Mouse (Mus musculus) embryonic facial prominence, embryonic 14.5 days (tissue): Measurements from ENCODE around the gene Cdc37l1. TPM values are rescaled to one million over a fixed set of nuclear protein-coding genes. Genes with fewer than 3 reads are reported as not detected.
A peak's percentile ranks its signal among the peaks of the same experiment; 100 is the strongest.

ENCODE experiments used
- ATAC-seq: fragments of 200-750 bp; cut with Nextera tagmentation; 2 replicates; pipeline ENCODE4 v1.8.0; 2017; ENCODE audit warnings: low read depth, moderate number of reproducible peaks, moderate TSS enrichment
- DNase-seq: peaks from one replicate; pipeline ENCODE4 v3.0.0-alpha.2; 2015; ENCODE audit warnings: low spot score
- H3K27ac ChIP-seq: fragments of 300-500 bp; sonication (generic); replicated peaks from 2 replicates; pipeline ENCODE4 v1.5.1; 2014; ENCODE audit warnings: low read depth, mild to moderate bottlenecking, low read length, moderate library complexity
- H3K27me3 ChIP-seq: fragments of 300-500 bp; sonication (generic); replicated peaks from 2 replicates; pipeline ENCODE4 v1.6.1; 2014; ENCODE audit warnings: low read length; ENCODE audit not compliant: control insufficient read depth, insufficient read depth
- H3K36me3 ChIP-seq: fragments of 300-500 bp; sonication (generic); 2 replicates; pipeline ENCODE4 v1.6.1; 2014; ENCODE audit warnings: low read length, mixed read lengths; ENCODE audit not compliant: control insufficient read depth, insufficient read depth
- H3K4me1 ChIP-seq: fragments of 300-500 bp; sonication (generic); 2 replicates; pipeline ENCODE4 v1.6.1; 2014; ENCODE audit warnings: antibody characterized with exemption, low read length; ENCODE audit not compliant: control insufficient read depth, insufficient read depth
- H3K4me2 ChIP-seq: fragments of 300-500 bp; sonication (generic); 2 replicates; pipeline ENCODE4 v1.6.1; 2014; ENCODE audit warnings: low read depth, mild to moderate bottlenecking, low read length, moderate library complexity, mixed read lengths
- H3K4me3 ChIP-seq: fragments of 300-500 bp; sonication (generic); 2 replicates; pipeline ENCODE4 v1.5.1; 2014; ENCODE audit warnings: low read depth, mild to moderate bottlenecking, low read length
- H3K9ac ChIP-seq: fragments of 300-500 bp; sonication (generic); 2 replicates; pipeline ENCODE4 v1.6.1; 2014; ENCODE audit warnings: low read depth, mild to moderate bottlenecking, low read length, moderate library complexity, mixed read lengths
- H3K9me3 ChIP-seq: fragments of 300-500 bp; sonication (generic); 2 replicates; pipeline ENCODE4 v1.6.1; 2016; ENCODE audit warnings: low read length; ENCODE audit not compliant: control insufficient read depth
- WGBS: fragments of 180-500 bp; shearing (Covaris S2); extraction: QIAGEN DNeasy Blood & Tissue Kit; methylation state at CpG from one replicate; pipeline ENCODE4 v1.1.7; 2014; 5-methylcytosine and 5-hydroxymethylcytosine counted together
- polyA plus RNA-seq: library from polyadenylated mRNA; unstranded; fragments of >200 nt; fragmentation: Nextera tagmentation; extraction: Ambion mirVana; gene quantifications from 2 replicates; pipeline ENCODE4 v1.2.1, GENCODE M21; 2014

The Cdc37l1 gene
- polyA plus RNA-seq, 1 experiment from 2014 or later: 35.8 TPM

GRCm38 (mm10) chr19:29045956-29046650, 56.0 kb downstream of the Cdc37l1 start:
- DNase-seq (peak; percentile 56), ATAC-seq (peak; percentile 37; the same call in 1 of the 2 replicates)
- WGBS: 20% methylated on average over 15 of the region's 15 CpGs
- H3K9me3 ChIP-seq: no peaks in the 10 kb centered on the region
- H3K9ac ChIP-seq: no peak overlapping the region; the same call in 1 of the 2 replicates
- H3K4me3 ChIP-seq: peak overlapping the region; percentile 69
- H3K27ac ChIP-seq: peak overlapping the region; percentile 86
- no peaks in the 10 kb centered on the region for H3K36me3 ChIP-seq
- peaks cover 9% of the 10 kb centered on the region; the same call in 1 of the 2 replicates for H3K4me1 ChIP-seq
- H3K27me3 ChIP-seq: no peaks in the 10 kb centered on the region
- peak overlapping the region; percentile 56 for H3K4me2 ChIP-seq

- no peaks in the 10 kb centered on the region for H3K36me3 ChIP-seq
- peak; percentile 9 for DNase-seq
These were observed 56.8 kb downstream of the Cdc37l1 start for GRCm38 (mm10) chr19:29046961-29047333.

GRCm38 (mm10) chr19:29047334-29048170, 57.4 kb downstream of the Cdc37l1 start, which contains the start of gene Ak3:
Ak3 (minus strand) TSS chr19:29047961.
- Histone ChIP-seq H3K4me2 (peak within 1 kb of the TSS; percentile 56), H3K9ac (peak within 1 kb of the TSS; percentile 79), H3K4me3 (peak within 1 kb of the TSS; percentile 69), H3K9me3 (no peaks in the 10 kb centered on the region), H3K27me3 (no peaks in the 10 kb centered on the region), H3K36me3 (no peaks in the 10 kb centered on the region), H3K27ac (peak within 1 kb of the TSS; percentile 86), H3K4me1 (peaks cover 9% of the 10 kb centered on the region; the same call in 1 of the 2 replicates)
- DNase-seq (peak; percentile 81), ATAC-seq (peak; percentile 90)
- WGBS: 0% methylated on average over 42 of the region's 68 CpGs

More at GRCm38 (mm10) chr19:29046961-29047333, 56.8 kb downstream of the Cdc37l1 start:
- peak overlapping the region; percentile 56 for H3K4me2 ChIP-seq
- H3K27ac ChIP-seq: peak overlapping the region; percentile 86
- peak overlapping the region; percentile 79 for H3K9ac ChIP-seq
- WGBS: 21% methylated on average over 4 of the region's 4 CpGs
- H3K9me3 ChIP-seq: no peaks in the 10 kb centered on the region
- H3K4me1 ChIP-seq: peaks cover 9% of the 10 kb centered on the region; the same call in 1 of the 2 replicates
- H3K27me3 ChIP-seq: no peaks in the 10 kb centered on the region
- no peak for ATAC-seq
- H3K4me3 ChIP-seq: peak overlapping the region; percentile 69

- H3K27ac ChIP-seq: no peak overlapping the region
- 67% methylated on average over 12 of the region's 12 CpGs for WGBS
- ATAC-seq: no peak
These were observed 59.4 kb downstream of the Cdc37l1 start for GRCm38 (mm10) chr19:29049401-29050075.

GRCm38 (mm10) chr19:29050186-29050980, 60.2 kb downstream of the Cdc37l1 start:
- H3K27ac ChIP-seq: no peak overlapping the region
- 0 out of 2 replicates have a peak, but pooled peaks cover 4% of the 10 kb centered on the region for H3K4me1 ChIP-seq
- H3K27me3 ChIP-seq: no peaks in the 10 kb centered on the region
- ATAC-seq (no peak), DNase-seq (no peak)
- H3K4me2 ChIP-seq: no peak overlapping the region
- H3K4me3 ChIP-seq: no peak overlapping the region
- no peaks in the 10 kb centered on the region for H3K9me3 ChIP-seq
- WGBS: 77% methylated on average over 9 of the region's 9 CpGs
- no peak overlapping the region for H3K9ac ChIP-seq
- H3K36me3 ChIP-seq: no peaks in the 10 kb centered on the region

More at GRCm38 (mm10) chr19:29049401-29050075, 59.4 kb downstream of the Cdc37l1 start:
- Histone ChIP-seq H3K36me3 (no peaks in the 10 kb centered on the region), H3K27me3 (no peaks in the 10 kb centered on the region), H3K4me2 (no peak overlapping the region), H3K4me1 (peaks cover 7% of the 10 kb centered on the region; the same call in 1 of the 2 replicates), H3K4me3 (no peak overlapping the region), H3K9ac (no peak overlapping the region), H3K9me3 (no peaks in the 10 kb centered on the region)
- no peak for DNase-seq

GRCm38 (mm10) chr19:29052786-29053185, 62.6 kb downstream of the Cdc37l1 start:
- H3K27me3 ChIP-seq: no peaks in the 10 kb centered on the region
- no peak overlapping the region for H3K9ac ChIP-seq
- no peaks in the 10 kb centered on the region for H3K36me3 ChIP-seq
- ATAC-seq (no peak), DNase-seq (no peak)
- WGBS: 88% methylated on average over 12 of the region's 12 CpGs
- H3K4me1 ChIP-seq: no peaks in the 10 kb centered on the region
- no peak overlapping the region for H3K4me2 ChIP-seq
- H3K9me3 ChIP-seq: no peaks in the 10 kb centered on the region
- no peak overlapping the region for H3K27ac ChIP-seq
- no peak overlapping the region for H3K4me3 ChIP-seq

- H3K4me2 ChIP-seq: no peak overlapping the region
- WGBS: 58% methylated on average over 6 of the region's 6 CpGs
- no peaks in the 10 kb centered on the region for H3K27me3 ChIP-seq
- no peaks in the 10 kb centered on the region for H3K36me3 ChIP-seq
- no peak for ATAC-seq
- DNase-seq: no peak
- no peak overlapping the region for H3K4me3 ChIP-seq
- no peak overlapping the region; the same call in 1 of the 2 replicates for H3K27ac ChIP-seq
- H3K9me3 ChIP-seq: no peaks in the 10 kb centered on the region
- no peaks in the 10 kb centered on the region for H3K4me1 ChIP-seq
- no peak overlapping the region for H3K9ac ChIP-seq
These were observed 64.4 kb downstream of the Cdc37l1 start for GRCm38 (mm10) chr19:29054594-29054993.
